Mouse (Mus musculus): ENCODE data around the gene Wwc2.

DNA sequence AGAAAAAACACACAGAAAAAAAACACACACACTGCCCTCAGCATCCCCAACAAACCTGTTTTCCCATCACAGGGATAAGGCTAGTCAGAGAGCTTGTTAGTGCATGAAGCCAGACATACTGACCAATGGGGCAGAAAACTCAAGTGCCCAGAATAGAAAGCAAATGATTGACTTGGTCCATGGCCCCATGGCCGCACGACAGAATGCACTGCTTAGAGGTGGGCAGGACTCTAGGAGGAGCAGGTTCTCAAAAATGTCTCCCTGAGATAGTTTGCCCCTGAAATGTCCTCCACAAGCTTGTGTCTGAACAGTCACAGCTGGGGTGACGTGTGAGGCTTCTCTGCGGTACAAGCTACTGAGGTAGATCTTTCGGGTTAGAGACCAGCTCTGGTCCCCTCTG, 20.1 kb downstream of the Wwc2 start:
- TF ChIP-seq POLR2A (IDR thresholded peaks at IDR 0.05; ENCODE audit: low read depth, low read length), result no peak
- TF ChIP-seq CTCF (IDR thresholded peaks at IDR 0.05; ENCODE audit: borderline replicate concordance, insufficient read depth, low read length), result no peak
